In the genomic region with DNA sequence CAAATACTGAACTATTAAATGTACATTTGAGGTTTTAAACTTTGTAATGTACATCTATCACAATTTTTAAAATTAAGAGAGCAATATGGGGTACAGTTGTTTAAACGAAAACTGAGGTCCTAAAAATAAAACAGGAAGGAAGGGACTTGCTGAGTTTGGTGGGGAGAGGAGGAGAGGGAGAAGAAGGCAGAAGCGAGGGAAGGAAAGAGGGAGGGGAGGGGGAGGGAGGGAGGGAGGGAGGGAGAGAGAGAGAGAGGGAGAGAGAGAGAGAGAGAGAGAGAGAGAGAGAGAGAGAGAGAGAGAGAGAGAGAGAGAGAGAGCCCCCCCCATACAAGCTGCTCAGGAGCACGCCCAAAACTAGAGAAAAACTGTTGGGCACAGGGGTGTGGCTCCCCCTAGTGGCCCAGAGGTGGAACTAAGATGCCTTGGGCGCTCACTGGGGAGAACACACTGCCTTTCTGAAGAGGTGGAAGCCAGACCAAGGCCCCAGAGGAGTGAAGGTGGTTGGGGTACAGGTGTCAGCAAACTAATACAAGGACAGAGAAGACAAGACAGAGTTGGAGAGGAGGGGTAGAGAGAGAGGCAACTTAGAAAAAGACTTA, we compare ENCODE assay signal across 9 mouse cellular contexts. TPM values are rescaled to one million over a fixed set of nuclear protein-coding genes. Genes with fewer than 3 reads are reported as not detected.
DNase-seq lines count a peak whose midpoint lies in the region; ATAC-seq lines count a peak whose summit lies in the region.
"Had no signal": no experiment of that assay in that cellular context is flagged by ENCODE, and none has a peak within 500 bp of the region (broad histone marks: within the 10 kb centered on the region; RNA-seq: fewer than 3 reads in every experiment).

No protein-coding gene starts in this region.

- WGBS in forebrain, embryonic 14.5 days = 20% methylated on average over 4 of the region's 4 CpGs
- 27% methylated on average over 4 of the region's 4 CpGs for WGBS in forebrain, embryonic 12.5 days

- peaks cover 5% of the 10 kb centered on the region; the same call in 1 of the 2 replicates for H3K4me1 ChIP-seq in forebrain, embryonic 14.5 days (ENCODE audit: control insufficient read depth, insufficient read depth, low read length)
- H3K4me1 ChIP-seq in forebrain, embryonic 12.5 days = peaks cover 10% of the 10 kb centered on the region

- peak; percentile 64 for DNase-seq in forebrain, embryonic 14.5 days (ENCODE audit: low spot score)
- peak; percentile 70 to 73 for DNase-seq in B cell, adult 2 months
- DNase-seq in brain, adult 2 months (ENCODE audit: low read depth, low spot score) = peak; percentile 58
- peak; percentile 23 to 61 for DNase-seq in layer of hippocampus, postnatal 25 days (ENCODE audit: extremely low spot score in 1 of 2, low spot score in 1 of 2)
- DNase-seq in spleen, postnatal 36 days (ENCODE audit: low spot score in 2 of 2) = peak; percentile 32 to 45

- no peaks in the 10 kb centered on the region for H3K36me3 ChIP-seq in forebrain, embryonic 14.5 days (ENCODE audit: control insufficient read depth, insufficient read depth, low read length)
- no peaks in the 10 kb centered on the region for H3K36me3 ChIP-seq in forebrain, embryonic 12.5 days (replicated peaks)
- H3K36me3 ChIP-seq: limb, embryonic 13.5 days had no signal

- H3K9ac ChIP-seq in forebrain, embryonic 14.5 days (ENCODE audit: low read length) = no peak overlapping the region
- H3K9ac ChIP-seq in forebrain, embryonic 12.5 days = no peak overlapping the region
- H3K9ac ChIP-seq: limb, embryonic 13.5 days had no signal

- H3K27ac ChIP-seq in forebrain, embryonic 14.5 days (ENCODE audit: low read depth, low read length) = no peak overlapping the region
- H3K27ac ChIP-seq in forebrain, embryonic 12.5 days = no peak overlapping the region
- H3K27ac ChIP-seq: limb, embryonic 13.5 days had no signal

- peaks cover 9% of the 10 kb centered on the region; the same call in 1 of the 2 replicates for H3K27me3 ChIP-seq in forebrain, embryonic 14.5 days (replicated peaks; ENCODE audit: control insufficient read depth, insufficient read depth, low read length)
- peaks cover 27% of the 10 kb centered on the region for H3K27me3 ChIP-seq in forebrain, embryonic 12.5 days

- ATAC-seq in forebrain, embryonic 14.5 days = no peak; the same call in 1 of the 2 replicates
- ATAC-seq in forebrain, embryonic 12.5 days (ENCODE audit: low FRiP score) = no peak
- ATAC-seq in frontal cortex, adult (ENCODE audit: low TSS enrichment) = peak; percentile 62; the same call in 1 of the 2 replicates
- ATAC-seq in megakaryocyte progenitor cell, adult 5-6 weeks (replicated peaks; ENCODE audit: poor library complexity) = peak; percentile 75

- no peaks in the 10 kb centered on the region for H3K9me3 ChIP-seq in forebrain, embryonic 14.5 days (replicated peaks; ENCODE audit: control insufficient read depth, low read length)
- no peaks in the 10 kb centered on the region for H3K9me3 ChIP-seq in forebrain, embryonic 12.5 days
- H3K9me3 ChIP-seq: limb, embryonic 13.5 days had no signal

- no peak overlapping the region for H3K4me3 ChIP-seq in forebrain, embryonic 14.5 days (ENCODE audit: low read depth, low read length)
- no peak overlapping the region for H3K4me3 ChIP-seq in forebrain, embryonic 12.5 days (replicated peaks)
- H3K4me3 ChIP-seq: limb, embryonic 13.5 days had no signal

- no peak overlapping the region for H3K4me2 ChIP-seq in forebrain, embryonic 14.5 days (ENCODE audit: low read length)
- H3K4me2 ChIP-seq in forebrain, embryonic 12.5 days = no peak overlapping the region
- H3K4me2 ChIP-seq: limb, embryonic 13.5 days had no signal

RNA-seq across cellular contexts. Expression of a gene that starts 3.8 kb away (rescaled TPM):
- polyA plus RNA-seq in forebrain, embryonic 14.5 days (2014; fragmentation: Nextera tagmentation; extraction: Ambion mirVana) = not detected in 2 replicates
- 0.36 and 0.49 TPM in 2 replicates for polyA plus RNA-seq in forebrain, embryonic 12.5 days (2016; fragmentation: Nextera tagmentation; extraction: Ambion mirVana)
- total RNA-seq in layer of hippocampus, postnatal 25 days (2021) = under 1 TPM in 1 of 2 experiments, not detected in 1; 0.15 TPM
- total RNA-seq in megakaryocyte progenitor cell, adult 5-6 weeks (2015) = 1.8 and 3.5 TPM in 2 replicates
- 0.27 and 1.2 TPM in 2 replicates for total RNA-seq in megakaryocyte progenitor cell, adult 5-6 weeks (2017)

RNA-seq across cellular contexts. Expression of a gene that starts 6.2 kb away (rescaled TPM):
- not detected in 2 replicates for polyA plus RNA-seq in forebrain, embryonic 14.5 days (2014; fragmentation: Nextera tagmentation; extraction: Ambion mirVana)
- polyA plus RNA-seq in forebrain, embryonic 12.5 days (2016; fragmentation: Nextera tagmentation; extraction: Ambion mirVana) = not detected in 2 replicates
- not detected for total RNA-seq in layer of hippocampus, postnatal 25 days (2021)
- total RNA-seq in megakaryocyte progenitor cell, adult 5-6 weeks (2015) = not detected in 2 replicates
- not detected in 2 replicates for total RNA-seq in megakaryocyte progenitor cell, adult 5-6 weeks (2017)
- polyA plus RNA-seq: limb, embryonic 13.5 days had no signal

RNA-seq across cellular contexts. Expression of a gene that starts 20.6 kb away (rescaled TPM):
- not detected in 2 replicates for polyA plus RNA-seq in forebrain, embryonic 14.5 days (2014; fragmentation: Nextera tagmentation; extraction: Ambion mirVana)
- polyA plus RNA-seq in forebrain, embryonic 12.5 days (2016; fragmentation: Nextera tagmentation; extraction: Ambion mirVana) = not detected in 2 replicates
- total RNA-seq in layer of hippocampus, postnatal 25 days (2021) = not detected
- not detected in 2 replicates for total RNA-seq in megakaryocyte progenitor cell, adult 5-6 weeks (2015)
- total RNA-seq in megakaryocyte progenitor cell, adult 5-6 weeks (2017) = not detected in 2 replicates
- polyA plus RNA-seq: limb, embryonic 13.5 days had no signal

RNA-seq across cellular contexts. Expression of a gene that starts 22.1 kb away (rescaled TPM):
- not detected in 2 replicates for polyA plus RNA-seq in forebrain, embryonic 14.5 days (2014; fragmentation: Nextera tagmentation; extraction: Ambion mirVana)
- polyA plus RNA-seq in forebrain, embryonic 12.5 days (2016; fragmentation: Nextera tagmentation; extraction: Ambion mirVana) = not detected in 2 replicates
- not detected for total RNA-seq in layer of hippocampus, postnatal 25 days (2021)
- not detected in 2 replicates for total RNA-seq in megakaryocyte progenitor cell, adult 5-6 weeks (2015)
- not detected in 2 replicates for total RNA-seq in megakaryocyte progenitor cell, adult 5-6 weeks (2017)
- polyA plus RNA-seq: limb, embryonic 13.5 days had no signal

RNA-seq across cellular contexts. Expression of a gene that starts 41.6 kb away (rescaled TPM):
- not detected in 2 replicates for polyA plus RNA-seq in forebrain, embryonic 14.5 days (2014; fragmentation: Nextera tagmentation; extraction: Ambion mirVana)
- not detected in 2 replicates for polyA plus RNA-seq in forebrain, embryonic 12.5 days (2016; fragmentation: Nextera tagmentation; extraction: Ambion mirVana)
- not detected for total RNA-seq in layer of hippocampus, postnatal 25 days (2021)
- not detected in 2 replicates for total RNA-seq in megakaryocyte progenitor cell, adult 5-6 weeks (2015)
- total RNA-seq in megakaryocyte progenitor cell, adult 5-6 weeks (2017) = not detected in 2 replicates
- polyA plus RNA-seq: limb, embryonic 13.5 days had no signal

Comparison
In these comparisons a context has a peak if more than half of its experiments do, and no peak if none do; other contexts are left out.
1. ATAC-seq: peak in frontal cortex, adult (single experiment) and megakaryocyte progenitor cell, adult 5-6 weeks (single experiment); none in forebrain, embryonic 14.5 days (single experiment) and forebrain, embryonic 12.5 days (single experiment).
2. Peak in every context shown above with its lines, with median percentiles within 50 percentile points of each other: DNase-seq.